Mouse (Mus musculus): ENCODE data around the gene Kcnk2. TPM values are rescaled to one million over a fixed set of nuclear protein-coding genes. Genes with fewer than 3 reads are reported as not detected.
A peak's percentile ranks its signal among the peaks of the same experiment; 100 is the strongest.
"Not testable (repeated sequence)": the region's sequence is repeated elsewhere in the genome, so short reads cannot be mapped to it uniquely, and the experiment has no call there.

Gene Kcnk2
- total RNA-seq, 2 experiments from 2014 or later: 4.3 to 4.4 TPM

GRCm38 (mm10) chr1:189343301-189344251 is 58.5 kb downstream of the Kcnk2 start:
- peak; percentile 19 to 21 for DNase-seq (ENCODE audit: low spot score in 2 of 2)

- no peak for DNase-seq (ENCODE audit: low spot score in 2 of 2)
These were observed 59.5 kb downstream of the Kcnk2 start for GRCm38 (mm10) chr1:189342416-189343104.

- DNase-seq (ENCODE audit: low spot score in 2 of 2): no peak
These were observed 60.6 kb downstream of the Kcnk2 start for GRCm38 (mm10) chr1:189341381-189341917.

- no peak for DNase-seq (ENCODE audit: low spot score in 2 of 2)
These were observed 86.2 kb downstream of the Kcnk2 start for GRCm38 (mm10) chr1:189315896-189316295.

GRCm38 (mm10) chr1:189314495-189314894 is 87.6 kb downstream of the Kcnk2 start:
- no peak for DNase-seq (ENCODE audit: low spot score in 2 of 2)

- no peak for DNase-seq (ENCODE audit: low spot score in 2 of 2)
These were observed 88.3 kb downstream of the Kcnk2 start for GRCm38 (mm10) chr1:189313750-189314149.

GRCm38 (mm10) chr1:189310145-189310544 is 91.9 kb downstream of the Kcnk2 start:
- no peak for DNase-seq (ENCODE audit: low spot score in 2 of 2)

- no peak for DNase-seq (ENCODE audit: low spot score in 2 of 2)
These were observed 97.0 kb downstream of the Kcnk2 start for GRCm38 (mm10) chr1:189304988-189305522.

- no peak for DNase-seq (ENCODE audit: low spot score in 2 of 2)
These were observed 99.1 kb downstream of the Kcnk2 start for GRCm38 (mm10) chr1:189303001-189303400.

- no peak for DNase-seq (ENCODE audit: low spot score in 2 of 2)
These were observed 108.2 kb downstream of the Kcnk2 start for GRCm38 (mm10) chr1:189293679-189294406.

- DNase-seq (ENCODE audit: low spot score in 2 of 2): no peak
These were observed 111.2 kb downstream of the Kcnk2 start for GRCm38 (mm10) chr1:189290885-189291284.

GRCm38 (mm10) chr1:189288948-189289347 is 113.1 kb downstream of the Kcnk2 start:
- no peak for DNase-seq (ENCODE audit: low spot score in 2 of 2)

- DNase-seq (ENCODE audit: low spot score in 2 of 2): no peak
These were observed 129.8 kb downstream of the Kcnk2 start for GRCm38 (mm10) chr1:189272281-189272680.

- no peak for DNase-seq (ENCODE audit: low spot score in 2 of 2)
These were observed 148.4 kb downstream of the Kcnk2 start for GRCm38 (mm10) chr1:189253631-189254030.

- DNase-seq (ENCODE audit: low spot score in 2 of 2): no peak
These were observed 148.9 kb downstream of the Kcnk2 start for GRCm38 (mm10) chr1:189253207-189253606.

GRCm38 (mm10) chr1:189243206-189243605 is 158.9 kb downstream of the Kcnk2 start:
- DNase-seq (ENCODE audit: low spot score in 2 of 2): not testable (repeated sequence)

GRCm38 (mm10) chr1:189235261-189235660 is 166.8 kb downstream of the Kcnk2 start:
- DNase-seq (ENCODE audit: low spot score in 2 of 2): no peak

- no peak for DNase-seq (ENCODE audit: low spot score in 2 of 2)
These were observed 169.2 kb downstream of the Kcnk2 start for GRCm38 (mm10) chr1:189232829-189233228.

GRCm38 (mm10) chr1:189228222-189229084 is 173.6 kb downstream of the Kcnk2 start:
- peak in 1 of 2 experiments; percentile 16 for DNase-seq (ENCODE audit: low spot score in 2 of 2)

- no peak for DNase-seq (ENCODE audit: low spot score in 2 of 2)
These were observed 174.6 kb downstream of the Kcnk2 start for GRCm38 (mm10) chr1:189227479-189227878.
